Mouse (Mus musculus) midbrain, embryonic 15.5 days (tissue): ENCODE measurements at regions not wholly inside any gene's neighbourhood (a gene's known extent, or its start where the extent isn't known, plus 50 kb on each side); places are given as distances from the start of the nearest gene placed in this dataset.

ENCODE experiments used
- ATAC-seq: fragments of 200-750 bp; cut with Nextera tagmentation; replicated peaks from 2 replicates; pipeline ENCODE4 v1.8.0; 2017; ENCODE audit warnings: moderate TSS enrichment
- H3K27ac ChIP-seq: fragments of 300-500 bp; sonication (generic); 2 replicates; pipeline ENCODE4 v1.5.1; 2015; ENCODE audit warnings: mild to moderate bottlenecking, inconsistent platforms
- H3K27me3 ChIP-seq: fragments of 300-500 bp; sonication (generic); replicated peaks from 2 replicates; pipeline ENCODE4 v1.6.1; 2015; ENCODE audit warnings: inconsistent platforms
- H3K36me3 ChIP-seq: fragments of 300-500 bp; sonication (generic); replicated peaks from 2 replicates; pipeline ENCODE4 v1.6.1; 2015; ENCODE audit warnings: inconsistent platforms
- H3K4me1 ChIP-seq: fragments of 300-500 bp; sonication (generic); 2 replicates; pipeline ENCODE4 v1.6.1; 2015; ENCODE audit warnings: inconsistent platforms
- H3K4me2 ChIP-seq: fragments of 300-500 bp; sonication (generic); 2 replicates; pipeline ENCODE4 v1.6.1; 2015; ENCODE audit warnings: inconsistent platforms, mild to moderate bottlenecking, moderate library complexity
- H3K4me3 ChIP-seq: fragments of 300-500 bp; sonication (generic); 2 replicates; pipeline ENCODE4 v1.5.1; 2015; ENCODE audit warnings: mild to moderate bottlenecking, inconsistent platforms
- H3K9ac ChIP-seq: fragments of 300-500 bp; sonication (generic); 2 replicates; pipeline ENCODE4 v1.6.1; 2015; ENCODE audit warnings: mild to moderate bottlenecking, inconsistent platforms
- H3K9me3 ChIP-seq: fragments of 300-500 bp; sonication (generic); 2 replicates; pipeline ENCODE4 v1.6.1; 2016; ENCODE audit warnings: inconsistent platforms
- WGBS: fragments of 180-500 bp; shearing (Covaris S2); methylation state at CpG from one replicate; pipeline ENCODE4 v1.1.7; 2015; ENCODE audit warnings: mixed read lengths; 5-methylcytosine and 5-hydroxymethylcytosine counted together

GRCm38 (mm10) chr11:24665310-24665709 is 587.5 kb downstream of the Bcl11a start:
- no peak for ATAC-seq
- WGBS, result 89% methylated on average over 2 of the region's 2 CpGs

GRCm38 (mm10) chr11:24671662-24672061 is 593.8 kb downstream of the Bcl11a start:
- Histone ChIP-seq H3K4me3 (no peak overlapping the region), H3K36me3 (no peaks in the 10 kb centered on the region), H3K4me1 (no peaks in the 10 kb centered on the region), H3K9me3 (no peaks in the 10 kb centered on the region), H3K4me2 (no peak overlapping the region), H3K9ac (no peak overlapping the region), H3K27ac (no peak overlapping the region), H3K27me3 (no peaks in the 10 kb centered on the region)
- WGBS, result 89% methylated on average over 4 of the region's 4 CpGs
- ATAC-seq, result no peak

More at GRCm38 (mm10) chr11:24665310-24665709, 587.5 kb downstream of the Bcl11a start:
- Histone ChIP-seq H3K9ac (no peak overlapping the region), H3K4me2 (no peak overlapping the region), H3K36me3 (no peaks in the 10 kb centered on the region), H3K4me3 (no peak overlapping the region), H3K9me3 (no peaks in the 10 kb centered on the region), H3K4me1 (no peaks in the 10 kb centered on the region), H3K27ac (no peak overlapping the region), H3K27me3 (no peaks in the 10 kb centered on the region)

- Histone ChIP-seq H3K27me3 (no peaks in the 10 kb centered on the region), H3K4me3 (no peak overlapping the region), H3K36me3 (no peaks in the 10 kb centered on the region), H3K4me2 (no peak overlapping the region), H3K9me3 (no peaks in the 10 kb centered on the region), H3K27ac (no peak overlapping the region), H3K4me1 (no peaks in the 10 kb centered on the region), H3K9ac (no peak overlapping the region)
- ATAC-seq, result no peak
- 77% methylated on average over 7 of the region's 7 CpGs for WGBS
These were observed 595.7 kb downstream of the Bcl11a start for GRCm38 (mm10) chr11:24673248-24674207.

GRCm38 (mm10) chr11:24674208-24674571 is 596.3 kb downstream of the Bcl11a start:
- no peak for ATAC-seq
- Histone ChIP-seq H3K9me3 (no peaks in the 10 kb centered on the region), H3K9ac (no peak overlapping the region), H3K4me3 (no peak overlapping the region), H3K27me3 (no peaks in the 10 kb centered on the region), H3K27ac (no peak overlapping the region), H3K4me2 (no peak overlapping the region), H3K36me3 (no peaks in the 10 kb centered on the region), H3K4me1 (no peaks in the 10 kb centered on the region)
- 78% methylated on average over 4 of the region's 4 CpGs for WGBS

- Histone ChIP-seq H3K9me3 (no peaks in the 10 kb centered on the region), H3K27me3 (no peaks in the 10 kb centered on the region), H3K4me2 (no peak overlapping the region), H3K9ac (no peak overlapping the region), H3K4me1 (no peaks in the 10 kb centered on the region), H3K4me3 (no peak overlapping the region), H3K36me3 (no peaks in the 10 kb centered on the region), H3K27ac (no peak overlapping the region)
- no peak for ATAC-seq
- WGBS, result 85% methylated on average over 4 of the region's 4 CpGs
These were observed 599.2 kb downstream of the Bcl11a start for GRCm38 (mm10) chr11:24677016-24677415.

GRCm38 (mm10) chr11:24679581-24679980 is 601.7 kb downstream of the Bcl11a start:
- no peaks in the 10 kb centered on the region for H3K27me3 ChIP-seq
- WGBS, result 91% methylated on average over 5 of the region's 5 CpGs
- no peak overlapping the region for H3K4me2 ChIP-seq
- H3K4me3 ChIP-seq, result no peak overlapping the region
- H3K4me1 ChIP-seq, result no peaks in the 10 kb centered on the region
- H3K27ac ChIP-seq, result no peak overlapping the region
- no peak overlapping the region for H3K9ac ChIP-seq
- H3K36me3 ChIP-seq, result no peaks in the 10 kb centered on the region
- H3K9me3 ChIP-seq, result no peaks in the 10 kb centered on the region
- no peak for ATAC-seq

GRCm38 (mm10) chr11:24682423-24682822 is 604.6 kb downstream of the Bcl11a start:
- Histone ChIP-seq H3K27me3 (no peaks in the 10 kb centered on the region), H3K4me2 (no peak overlapping the region), H3K4me3 (no peak overlapping the region), H3K9ac (no peak overlapping the region), H3K27ac (no peak overlapping the region), H3K4me1 (no peaks in the 10 kb centered on the region), H3K9me3 (no peaks in the 10 kb centered on the region), H3K36me3 (no peaks in the 10 kb centered on the region)
- no peak for ATAC-seq
- WGBS, result 91% methylated on average over 4 of the region's 4 CpGs

GRCm38 (mm10) chr11:24685545-24686467 is 608.0 kb downstream of the Bcl11a start:
- no peaks in the 10 kb centered on the region for H3K27me3 ChIP-seq
- no peak for ATAC-seq
- H3K36me3 ChIP-seq, result no peaks in the 10 kb centered on the region
- no peak overlapping the region for H3K4me2 ChIP-seq
- H3K9ac ChIP-seq, result no peak overlapping the region
- H3K27ac ChIP-seq, result no peak overlapping the region
- H3K4me3 ChIP-seq, result no peak overlapping the region
- WGBS, result 76% methylated on average over 16 of the region's 16 CpGs
- no peaks in the 10 kb centered on the region for H3K9me3 ChIP-seq
- no peaks in the 10 kb centered on the region for H3K4me1 ChIP-seq

- no peak for ATAC-seq
- WGBS, result 94% methylated on average over 2 of the region's 2 CpGs
These were observed 610.4 kb downstream of the Bcl11a start for GRCm38 (mm10) chr11:24688160-24688782.

GRCm38 (mm10) chr11:24689807-24690333 is 612.0 kb downstream of the Bcl11a start:
- H3K27me3 ChIP-seq, result no peaks in the 10 kb centered on the region
- no peak overlapping the region for H3K4me3 ChIP-seq
- WGBS, result 46% methylated on average over 7 of the region's 7 CpGs
- H3K4me2 ChIP-seq, result no peak overlapping the region
- no peak for ATAC-seq
- H3K9me3 ChIP-seq, result no peaks in the 10 kb centered on the region
- no peak overlapping the region for H3K9ac ChIP-seq
- peaks cover 3% of the 10 kb centered on the region; the same call in 1 of the 2 replicates for H3K4me1 ChIP-seq
- H3K27ac ChIP-seq, result no peak overlapping the region
- no peaks in the 10 kb centered on the region for H3K36me3 ChIP-seq

More at GRCm38 (mm10) chr11:24688160-24688782, 610.4 kb downstream of the Bcl11a start:
- H3K4me2 ChIP-seq, result no peak overlapping the region
- no peaks in the 10 kb centered on the region for H3K9me3 ChIP-seq
- no peak overlapping the region for H3K27ac ChIP-seq
- H3K4me3 ChIP-seq, result no peak overlapping the region
- no peaks in the 10 kb centered on the region for H3K4me1 ChIP-seq
- no peaks in the 10 kb centered on the region for H3K27me3 ChIP-seq
- no peak overlapping the region for H3K9ac ChIP-seq
- no peaks in the 10 kb centered on the region for H3K36me3 ChIP-seq

- H3K4me3 ChIP-seq, result no peak overlapping the region
- ATAC-seq, result no peak
- WGBS, result 88% methylated on average over 6 of the region's 6 CpGs
- no peaks in the 10 kb centered on the region for H3K9me3 ChIP-seq
- no peaks in the 10 kb centered on the region for H3K27me3 ChIP-seq
- no peak overlapping the region for H3K9ac ChIP-seq
- H3K4me1 ChIP-seq, result peaks cover 3% of the 10 kb centered on the region; the same call in 1 of the 2 replicates
- no peak overlapping the region for H3K27ac ChIP-seq
- H3K4me2 ChIP-seq, result no peak overlapping the region
- H3K36me3 ChIP-seq, result no peaks in the 10 kb centered on the region
These were observed 616.1 kb downstream of the Bcl11a start for GRCm38 (mm10) chr11:24693926-24694325.
